Comparison of ENCODE assay signal across 9 mouse cellular contexts in genomic region chr7:80629369-80629768, GRCm38 (mm10). TPM values are rescaled to one million over a fixed set of nuclear protein-coding genes. Genes with fewer than 3 reads are reported as not detected.
A peak's percentile ranks its signal among the peaks of the same experiment; 100 is the strongest.
DNase-seq lines count a peak whose midpoint lies in the region; ATAC-seq lines count a peak whose summit lies in the region.
"Had no signal": no experiment of that assay in that cellular context is flagged by ENCODE, and none has a peak within 500 bp of the region (broad histone marks: within the 10 kb centered on the region; RNA-seq: fewer than 3 reads in every experiment).

No protein-coding gene starts in this region.

- no peaks in the 10 kb centered on the region for H3K36me3 ChIP-seq in embryonic facial prominence, embryonic 11.5 days (replicated peaks; ENCODE audit: control insufficient read depth, insufficient read depth, low read depth, low read length)
- peaks cover 8% of the 10 kb centered on the region; the same call in 1 of the 2 replicates for H3K36me3 ChIP-seq in embryonic facial prominence, embryonic 10.5 days (replicated peaks)
- H3K36me3 ChIP-seq in midbrain, embryonic 16.5 days (ENCODE audit: control insufficient read depth, insufficient read depth, low read length): no peaks in the 10 kb centered on the region
- H3K36me3 ChIP-seq in midbrain, embryonic 11.5 days (ENCODE audit: control insufficient read depth, insufficient read depth, low read length): no peaks in the 10 kb centered on the region
- no peaks in the 10 kb centered on the region for H3K36me3 ChIP-seq in liver, embryonic 11.5 days (ENCODE audit: control insufficient read depth, insufficient read depth, low read length)
- no peaks in the 10 kb centered on the region for H3K36me3 ChIP-seq in stomach, embryonic 16.5 days (ENCODE audit: control insufficient read depth, insufficient read depth, low read length)

- no peak overlapping the region for H3K4me3 ChIP-seq in embryonic facial prominence, embryonic 11.5 days (ENCODE audit: low read depth, low read length)
- H3K4me3 ChIP-seq in embryonic facial prominence, embryonic 10.5 days: no peak overlapping the region
- H3K4me3 ChIP-seq in midbrain, embryonic 16.5 days (ENCODE audit: low read depth, low read length): no peak overlapping the region
- H3K4me3 ChIP-seq in midbrain, embryonic 11.5 days (ENCODE audit: low read depth, low read length): no peak overlapping the region
- H3K4me3 ChIP-seq in liver, embryonic 11.5 days (ENCODE audit: low read depth, low read length): peak overlapping the region; percentile 10
- H3K4me3 ChIP-seq in stomach, embryonic 16.5 days (replicated peaks; ENCODE audit: low read length): no peak overlapping the region
- H3K4me3 ChIP-seq: hindbrain, embryonic 10.5 days had no signal

- 0 out of 2 replicates have a peak overlapping the region, but pooled peaks have one; percentile 2 for H3K4me2 ChIP-seq in embryonic facial prominence, embryonic 11.5 days (ENCODE audit: low read depth, low read length)
- no peak overlapping the region for H3K4me2 ChIP-seq in midbrain, embryonic 16.5 days (ENCODE audit: low read length)
- no peak overlapping the region for H3K4me2 ChIP-seq in midbrain, embryonic 11.5 days
- H3K4me2 ChIP-seq in liver, embryonic 11.5 days: peak overlapping the region; percentile 37
- H3K4me2 ChIP-seq in stomach, embryonic 16.5 days (ENCODE audit: low read depth, low read length): peak overlapping the region; percentile 7; the same call in 1 of the 2 replicates

- H3K9ac ChIP-seq in embryonic facial prominence, embryonic 11.5 days (replicated peaks; ENCODE audit: low read length): no peak overlapping the region
- H3K9ac ChIP-seq in midbrain, embryonic 16.5 days (ENCODE audit: low read depth, low read length): no peak overlapping the region
- H3K9ac ChIP-seq in midbrain, embryonic 11.5 days (ENCODE audit: low read length): no peak overlapping the region
- no peak overlapping the region for H3K9ac ChIP-seq in liver, embryonic 11.5 days (ENCODE audit: low read depth, low read length)
- peak overlapping the region; percentile 24; the same call in 1 of the 2 replicates for H3K9ac ChIP-seq in stomach, embryonic 16.5 days (ENCODE audit: low read length)

- no peak for DNase-seq in embryonic facial prominence, embryonic 11.5 days (ENCODE audit: low spot score)
- no peak for DNase-seq in embryonic facial prominence, embryonic 10.5 days (ENCODE audit: low spot score)
- no peak for DNase-seq in midbrain, embryonic 11.5 days (ENCODE audit: low spot score, missing footprints)
- DNase-seq in liver, embryonic 11.5 days (ENCODE audit: low spot score): no peak
- no peak for DNase-seq in left cerebral cortex, postnatal 36 days (ENCODE audit: low spot score in 2 of 2)
- DNase-seq in left cerebral cortex, postnatal 4 days: no peak

- ATAC-seq in embryonic facial prominence, embryonic 11.5 days (replicated peaks; ENCODE audit: insufficient number of reproducible peaks, low FRiP score, low TSS enrichment, low read depth): no peak
- no peak for ATAC-seq in midbrain, embryonic 16.5 days
- no peak for ATAC-seq in midbrain, embryonic 11.5 days (ENCODE audit: low FRiP score)
- peak; percentile 11; the same call in 1 of the 2 replicates for ATAC-seq in liver, embryonic 11.5 days (replicated peaks; ENCODE audit: low FRiP score)
- ATAC-seq in stomach, embryonic 16.5 days (ENCODE audit: insufficient read depth, low FRiP score): no peak

- no peaks in the 10 kb centered on the region for H3K9me3 ChIP-seq in embryonic facial prominence, embryonic 11.5 days (replicated peaks; ENCODE audit: control insufficient read depth, low read length)
- H3K9me3 ChIP-seq in embryonic facial prominence, embryonic 10.5 days: no peaks in the 10 kb centered on the region
- no peaks in the 10 kb centered on the region for H3K9me3 ChIP-seq in midbrain, embryonic 16.5 days (replicated peaks; ENCODE audit: control insufficient read depth, low read length, poor library complexity, severe bottlenecking)
- H3K9me3 ChIP-seq in midbrain, embryonic 11.5 days (ENCODE audit: control insufficient read depth, low read length): no peaks in the 10 kb centered on the region
- no peaks in the 10 kb centered on the region for H3K9me3 ChIP-seq in liver, embryonic 11.5 days (ENCODE audit: control insufficient read depth, low read length)
- no peaks in the 10 kb centered on the region for H3K9me3 ChIP-seq in stomach, embryonic 16.5 days (replicated peaks; ENCODE audit: control insufficient read depth, low read length)
- H3K9me3 ChIP-seq: hindbrain, embryonic 10.5 days had no signal

- 73% methylated on average over 12 of the region's 12 CpGs for WGBS in embryonic facial prominence, embryonic 11.5 days
- WGBS in embryonic facial prominence, embryonic 10.5 days: 77% methylated on average over 12 of the region's 12 CpGs
- WGBS in midbrain, embryonic 16.5 days: 85% methylated on average over 12 of the region's 12 CpGs
- WGBS in midbrain, embryonic 11.5 days: 92% methylated on average over 12 of the region's 12 CpGs
- 23% methylated on average over 12 of the region's 12 CpGs for WGBS in liver, embryonic 11.5 days
- 38% methylated on average over 12 of the region's 12 CpGs for WGBS in stomach, embryonic 16.5 days

- no peaks in the 10 kb centered on the region; the same call in 1 of the 2 replicates for H3K4me1 ChIP-seq in embryonic facial prominence, embryonic 11.5 days (ENCODE audit: control insufficient read depth, insufficient read depth, low read length)
- peaks cover 34% of the 10 kb centered on the region for H3K4me1 ChIP-seq in embryonic facial prominence, embryonic 10.5 days
- H3K4me1 ChIP-seq in midbrain, embryonic 16.5 days (ENCODE audit: control insufficient read depth, insufficient read depth, low read length): no peaks in the 10 kb centered on the region
- H3K4me1 ChIP-seq in midbrain, embryonic 11.5 days (ENCODE audit: control insufficient read depth, insufficient read depth, low read length): peaks cover 4% of the 10 kb centered on the region; the same call in 1 of the 2 replicates
- peaks cover 37% of the 10 kb centered on the region for H3K4me1 ChIP-seq in liver, embryonic 11.5 days (replicated peaks; ENCODE audit: control insufficient read depth, insufficient read depth, low read length)
- peaks cover 19% of the 10 kb centered on the region for H3K4me1 ChIP-seq in stomach, embryonic 16.5 days (ENCODE audit: control insufficient read depth, insufficient read depth, low read length)

- no peaks in the 10 kb centered on the region for H3K27me3 ChIP-seq in embryonic facial prominence, embryonic 11.5 days (ENCODE audit: control insufficient read depth, insufficient read depth, low read length)
- no peaks in the 10 kb centered on the region for H3K27me3 ChIP-seq in embryonic facial prominence, embryonic 10.5 days (replicated peaks; ENCODE audit: low read depth, poor library complexity, severe bottlenecking)
- H3K27me3 ChIP-seq in midbrain, embryonic 16.5 days (ENCODE audit: control insufficient read depth, insufficient read depth, low read depth, low read length): no peaks in the 10 kb centered on the region
- no peaks in the 10 kb centered on the region for H3K27me3 ChIP-seq in midbrain, embryonic 11.5 days (ENCODE audit: control insufficient read depth, insufficient read depth, low read length)
- H3K27me3 ChIP-seq in liver, embryonic 11.5 days (replicated peaks; ENCODE audit: control insufficient read depth, insufficient read depth, low read length): no peaks in the 10 kb centered on the region
- no peaks in the 10 kb centered on the region for H3K27me3 ChIP-seq in stomach, embryonic 16.5 days (ENCODE audit: control insufficient read depth, insufficient read depth, low read length)

- intact Hi-C loops in left cerebral cortex, postnatal 36 days (cut with DNase I): no loop called here
- intact Hi-C loops in left cerebral cortex, postnatal 4 days (cut with DNase I): loop anchor here (10.0 kb wide), 1 partner anchor 55 kb away; the partner anchor contains the start of gene Crtc3

- H3K27ac ChIP-seq in embryonic facial prominence, embryonic 11.5 days (replicated peaks; ENCODE audit: low read depth, low read length): no peak overlapping the region
- no peak overlapping the region for H3K27ac ChIP-seq in embryonic facial prominence, embryonic 10.5 days (replicated peaks)
- H3K27ac ChIP-seq in midbrain, embryonic 16.5 days (ENCODE audit: low read length): 0 out of 2 replicates have a peak overlapping the region, but pooled peaks have one; percentile 3
- no peak overlapping the region for H3K27ac ChIP-seq in midbrain, embryonic 11.5 days (ENCODE audit: low read depth, low read length)
- peak overlapping the region; percentile 16; the same call in 1 of the 2 replicates for H3K27ac ChIP-seq in liver, embryonic 11.5 days (ENCODE audit: low read depth, low read length)
- H3K27ac ChIP-seq in stomach, embryonic 16.5 days (ENCODE audit: low read length): peak overlapping the region; percentile 69
- H3K27ac ChIP-seq: hindbrain, embryonic 10.5 days had no signal

RNA-seq across cellular contexts. Expression of gene Crtc3, which starts 59.3 kb away (rescaled TPM):
- 8.4 and 9.7 TPM in 2 replicates for polyA plus RNA-seq in embryonic facial prominence, embryonic 11.5 days (2014; fragmentation: Nextera tagmentation; extraction: Ambion mirVana)
- 9.0 and 11.2 TPM in 2 replicates for polyA plus RNA-seq in embryonic facial prominence, embryonic 10.5 days (2016; fragmentation: Nextera tagmentation; extraction: Ambion mirVana)
- 12.7 and 13.7 TPM in 2 replicates for polyA plus RNA-seq in midbrain, embryonic 16.5 days (2015; fragmentation: Nextera tagmentation; extraction: Ambion mirVana)
- polyA plus RNA-seq in midbrain, embryonic 11.5 days (2014; fragmentation: Nextera tagmentation; extraction: Ambion mirVana): 7.9 and 9.2 TPM in 2 replicates
- 13.1 and 16.6 TPM in 2 replicates for polyA plus RNA-seq in liver, embryonic 11.5 days (2014; fragmentation: Nextera tagmentation; extraction: Ambion mirVana)
- 15.6 and 19.1 TPM in 2 replicates for polyA plus RNA-seq in stomach, embryonic 16.5 days (2015; fragmentation: Nextera tagmentation; extraction: Ambion mirVana)
- total RNA-seq in left cerebral cortex, postnatal 36 days (2021): 10 to 100 TPM; 12.1 to 15.7 TPM
- 10 to 100 TPM; 28.5 to 32.1 TPM for total RNA-seq in left cerebral cortex, postnatal 4 days (2021)

Comparison
In these comparisons a context has a peak if more than half of its experiments do, and no peak if none do; other contexts are left out.
1. H3K27ac ChIP-seq: peak in midbrain, embryonic 16.5 days (single experiment), liver, embryonic 11.5 days (single experiment) and stomach, embryonic 16.5 days (single experiment); none in embryonic facial prominence, embryonic 11.5 days (single experiment), embryonic facial prominence, embryonic 10.5 days (single experiment) and midbrain, embryonic 11.5 days (single experiment).
2. H3K4me2 ChIP-seq: peak in embryonic facial prominence, embryonic 11.5 days (single experiment), liver, embryonic 11.5 days (single experiment) and stomach, embryonic 16.5 days (single experiment); none in midbrain, embryonic 16.5 days (single experiment) and midbrain, embryonic 11.5 days (single experiment).